Mouse (Mus musculus) left cerebral cortex, postnatal 36 days (tissue): ENCODE results near the gene Gm10220. TPM values are rescaled to one million over a fixed set of nuclear protein-coding genes. Genes with fewer than 3 reads are reported as not detected.
"Not testable (repeated sequence)": the region's sequence is repeated elsewhere in the genome, so short reads cannot be mapped to it uniquely, and the experiment has no call there.

Source experiments
- DNase-seq, 2 experiments: peaks; one replicate each; pipeline ENCODE4 v3.0.0; 2021 to 2022; ENCODE audit warnings: low spot score in 2 of 2, mixed read lengths in 1 of 2
- intact Hi-C: fragments of 180-260 bp; cut with DNase I; formaldehyde crosslinking; loops from one replicate; pipeline ENCODE4 v1.15.1; 2025
- total RNA-seq, 2 experiments: library from RNA; stranded (reverse); gene quantifications; 2 replicates each; pipeline ENCODE4 v1.2.3; 2021

Gm10220 gene
- total RNA-seq, result not detected

GRCm38 (mm10) chr5:26121321-26121720 lies at the start of gene Gm10220:
Gene Gm10220 (minus strand): TSS chr5:26121421.
- intact Hi-C loops, DNase-seq: not testable (repeated sequence)

- intact Hi-C loops, result no loop called here
- DNase-seq, result no peak
Observed at GRCm38 (mm10) chr5:26169855-26170254, 48.6 kb upstream of the Gm10220 start.

DNA sequence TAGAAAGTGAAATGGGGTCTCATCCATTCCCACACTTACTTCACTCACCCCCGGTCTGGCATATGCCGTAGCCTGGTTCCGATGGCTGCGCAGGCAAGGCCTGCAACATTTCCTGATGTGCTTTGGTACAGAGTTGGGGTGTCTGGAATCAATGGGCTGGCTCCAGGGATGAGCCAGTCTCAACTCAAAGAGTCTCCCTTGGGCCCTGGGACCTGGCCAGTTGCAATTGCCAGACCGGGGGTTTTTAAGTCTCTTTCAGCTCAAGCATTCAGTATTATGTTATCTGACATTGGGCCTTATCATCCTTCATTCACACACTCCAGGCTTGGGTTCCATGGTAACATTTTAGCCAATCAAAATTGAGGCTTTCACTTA lies 44.6 kb upstream of the Gm10220 start:
- intact Hi-C loops, result no loop called here
- no peak for DNase-seq

GRCm38 (mm10) chr5:26165036-26165790 lies 44.0 kb upstream of the Gm10220 start:
- intact Hi-C loops, result no loop called here
- DNase-seq, result no peak

- DNase-seq, result no peak
- intact Hi-C loops, result no loop called here
Observed at GRCm38 (mm10) chr5:26157396-26158170, 36.4 kb upstream of the Gm10220 start.

DNA sequence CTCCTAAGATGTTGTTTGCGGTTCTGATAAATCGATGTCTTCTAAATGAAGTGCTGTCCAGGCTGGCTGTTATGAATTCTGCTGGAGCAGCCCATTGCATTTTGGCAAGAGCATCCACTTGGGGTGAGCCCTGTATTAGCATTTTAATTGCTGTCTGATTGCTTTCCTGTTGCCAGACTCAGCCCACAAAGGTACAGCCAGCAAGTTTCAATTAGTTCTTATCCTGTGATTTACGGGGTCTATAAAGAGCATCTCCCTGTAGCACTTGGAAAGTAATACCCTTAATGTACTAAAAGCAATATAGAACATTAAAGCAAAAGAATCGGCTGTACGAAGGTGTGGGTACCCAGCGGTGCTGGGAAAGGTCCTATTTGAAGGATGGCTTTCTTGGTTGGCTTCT lies 21.7 kb upstream of the Gm10220 start:
- intact Hi-C loops, result no loop called here
- DNase-seq, result no peak

DNA sequence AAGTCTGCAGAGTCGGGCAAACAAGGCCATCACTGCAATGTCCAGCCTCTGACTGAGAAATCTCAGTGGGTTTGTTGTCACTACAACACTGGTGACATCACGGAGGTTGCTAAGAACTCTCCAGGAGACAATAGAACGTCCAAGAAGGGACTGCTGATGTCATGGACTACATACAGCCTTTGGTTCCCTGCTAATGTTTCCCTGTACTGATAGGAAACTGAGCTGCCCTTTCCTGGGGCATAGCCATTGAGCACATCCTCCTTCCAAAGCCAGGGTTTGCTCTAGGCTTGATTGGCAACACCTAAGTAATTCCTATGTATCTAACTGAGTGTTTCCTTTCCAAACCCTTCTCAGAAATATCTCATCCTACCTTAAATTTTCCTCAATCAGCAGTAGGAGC lies 16.0 kb downstream of the Gm10220 start, which contains the start of gene 5031410I06Rik:
TSS of gene 5031410I06Rik (minus strand) at position 101 of the 400 bp plus-strand sequence.
- DNase-seq, intact Hi-C loops: not testable (repeated sequence)

DNA sequence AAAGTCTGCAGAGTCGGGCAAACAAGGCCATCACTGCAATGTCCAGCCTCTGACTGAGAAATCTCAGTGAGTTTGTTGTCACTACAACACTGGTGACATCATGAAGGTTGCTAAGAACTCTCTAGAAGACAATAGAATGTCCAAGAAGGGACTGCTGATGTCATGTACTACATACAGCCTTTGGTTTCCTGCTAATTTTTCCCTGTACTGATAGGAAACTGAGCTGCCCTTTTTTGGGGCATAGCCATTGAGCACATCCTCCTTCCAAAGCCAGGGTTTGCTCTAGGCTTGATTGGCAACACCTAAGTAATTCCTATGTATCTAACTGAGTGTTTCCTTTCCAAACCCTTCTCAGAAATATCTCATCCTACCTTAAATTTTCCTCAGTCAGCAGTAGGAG lies 32.0 kb downstream of the Gm10220 start, which contains the start of gene Gm10471:
TSS of gene Gm10471 (minus strand) at position 101 of the 400 bp plus-strand sequence.
- intact Hi-C loops, DNase-seq: not testable (repeated sequence)

- intact Hi-C loops, DNase-seq: not testable (repeated sequence)
Observed at GRCm38 (mm10) chr5:26079023-26079422, 42.2 kb downstream of the Gm10220 start.

- intact Hi-C loops, result no loop called here
- DNase-seq, result no peak
Observed at GRCm38 (mm10) chr5:26070716-26071115, 50.5 kb downstream of the Gm10220 start.

Other genes starting within 250 kb of the Gm10220 start
- gene Gm21663, start 179.0 kb downstream of the Gm10220 start, total RNA-seq, result not detected
- not detected for gene Gm21671, start 167.0 kb downstream of the Gm10220 start, total RNA-seq
- gene Gm21680, start 148.8 kb downstream of the Gm10220 start, total RNA-seq, result not detected
- not detected for gene Gm21698, start 132.8 kb downstream of the Gm10220 start, total RNA-seq
- gene Gm1979, start 116.6 kb downstream of the Gm10220 start, total RNA-seq, result not detected
- gene Gm5862, start 98.5 kb downstream of the Gm10220 start, total RNA-seq, result not detected
- not detected for gene Speer4a, start 81.9 kb downstream of the Gm10220 start, total RNA-seq
- gene Gm7347, start 62.8 kb downstream of the Gm10220 start, total RNA-seq, result not detected
- not detected for gene Gm10471, start 32.1 kb downstream of the Gm10220 start, total RNA-seq
- not detected for gene 5031410I06Rik, start 16.1 kb downstream of the Gm10220 start, total RNA-seq
- under 1 TPM; 0.12 to 0.14 TPM for gene Gm7361, start 136.3 kb upstream of the Gm10220 start, total RNA-seq